Mouse (Mus musculus) cerebellum, postnatal 36 days (tissue): ENCODE data around the gene Dclre1c.
"Not testable (repeated sequence)": the region's sequence is repeated elsewhere in the genome, so short reads cannot be mapped to it uniquely, and the experiment has no call there.

Experiments used
- DNase-seq, 2 experiments: peaks; one replicate each; pipeline ENCODE4 v3.0.0; 2021 to 2022; ENCODE audit warnings: mixed read lengths in 2 of 2

Dclre1c gene

GRCm38 (mm10) chr2:3423841-3424578 lies at the start of gene Dclre1c:
Dclre1c (plus strand) TSS chr2:3424131.
- peak; percentile 78 to 82 for DNase-seq

- DNase-seq: no peak
Measured at GRCm38 (mm10) chr2:3387105-3387860, 36.6 kb upstream of the Dclre1c start.

GRCm38 (mm10) chr2:3391945-3392344 lies 32.0 kb upstream of the Dclre1c start:
- no peak for DNase-seq

- not testable (repeated sequence) for DNase-seq
Measured at GRCm38 (mm10) chr2:3397110-3397509, 26.8 kb upstream of the Dclre1c start, which contains the start of gene Olah. Olah (minus strand) TSS chr2:3397210.

- no peak for DNase-seq
Measured at GRCm38 (mm10) chr2:3405981-3406380, 17.9 kb upstream of the Dclre1c start.

GRCm38 (mm10) chr2:3407756-3408155 lies 16.2 kb upstream of the Dclre1c start:
- no peak for DNase-seq

- DNase-seq: peak; percentile 43 to 45
Measured at GRCm38 (mm10) chr2:3414241-3414640, 9.7 kb upstream of the Dclre1c start.

GRCm38 (mm10) chr2:3415676-3416075 lies 8.3 kb upstream of the Dclre1c start:
- no peak for DNase-seq

- peak; percentile 88 to 91 for DNase-seq
Measured at GRCm38 (mm10) chr2:3418883-3419431, 5.0 kb upstream of the Dclre1c start.

GRCm38 (mm10) chr2:3420157-3420556 lies 3.8 kb upstream of the Dclre1c start:
- DNase-seq: no peak

- DNase-seq: no peak
Measured at GRCm38 (mm10) chr2:3422548-3422947, 1.4 kb upstream of the Dclre1c start, which contains the start of gene Meig1. Meig1 (minus strand) TSS chr2:3422648.

GRCm38 (mm10) chr2:3424579-3424910 lies 614 bp downstream of the Dclre1c start:
- DNase-seq: no peak

- DNase-seq: no peak
Measured at GRCm38 (mm10) chr2:3430956-3431355, 7.0 kb downstream of the Dclre1c start.

- no peak for DNase-seq
Measured at GRCm38 (mm10) chr2:3435369-3436061, 11.6 kb downstream of the Dclre1c start.

GRCm38 (mm10) chr2:3437956-3438355 lies 14.0 kb downstream of the Dclre1c start:
- no peak for DNase-seq

- DNase-seq: peak; percentile 8 to 25
Measured at GRCm38 (mm10) chr2:3444206-3444605, 20.3 kb downstream of the Dclre1c start.

- no peak for DNase-seq
Measured at GRCm38 (mm10) chr2:3445984-3446383, 22.1 kb downstream of the Dclre1c start.

GRCm38 (mm10) chr2:3449431-3449830 lies 25.5 kb downstream of the Dclre1c start:
- DNase-seq: no peak

- DNase-seq: no peak
Measured at GRCm38 (mm10) chr2:3453096-3453495, 29.2 kb downstream of the Dclre1c start.

GRCm38 (mm10) chr2:3456590-3456989 lies 32.7 kb downstream of the Dclre1c start:
- DNase-seq: no peak

- no peak for DNase-seq
Measured at GRCm38 (mm10) chr2:3473891-3474290, 50.0 kb downstream of the Dclre1c start.

GRCm38 (mm10) chr2:3474361-3474805 lies 50.5 kb downstream of the Dclre1c start:
- peak; percentile 66 to 68 for DNase-seq

GRCm38 (mm10) chr2:3474861-3475283 lies 50.9 kb downstream of the Dclre1c start, which contains the start of gene Suv39h2:
Suv39h2 (minus strand) TSS chr2:3475031.
- DNase-seq: peak; percentile 97 to 98
